Mouse (Mus musculus) heart, postnatal 0 days (tissue): ENCODE results near the gene Dnaaf1.

ENCODE experiments used
- CTCF ChIP-seq: IDR thresholded peaks from 2 replicates; pipeline ENCODE4 v1.5.1; 2016; ENCODE audit warnings: antibody characterized with exemption, control low read depth, low read depth
- EP300 ChIP-seq: IDR thresholded peaks from 2 replicates; pipeline ENCODE4 v1.6.1; 2016; ENCODE audit warnings: antibody characterized with exemption, low read depth

DNA sequence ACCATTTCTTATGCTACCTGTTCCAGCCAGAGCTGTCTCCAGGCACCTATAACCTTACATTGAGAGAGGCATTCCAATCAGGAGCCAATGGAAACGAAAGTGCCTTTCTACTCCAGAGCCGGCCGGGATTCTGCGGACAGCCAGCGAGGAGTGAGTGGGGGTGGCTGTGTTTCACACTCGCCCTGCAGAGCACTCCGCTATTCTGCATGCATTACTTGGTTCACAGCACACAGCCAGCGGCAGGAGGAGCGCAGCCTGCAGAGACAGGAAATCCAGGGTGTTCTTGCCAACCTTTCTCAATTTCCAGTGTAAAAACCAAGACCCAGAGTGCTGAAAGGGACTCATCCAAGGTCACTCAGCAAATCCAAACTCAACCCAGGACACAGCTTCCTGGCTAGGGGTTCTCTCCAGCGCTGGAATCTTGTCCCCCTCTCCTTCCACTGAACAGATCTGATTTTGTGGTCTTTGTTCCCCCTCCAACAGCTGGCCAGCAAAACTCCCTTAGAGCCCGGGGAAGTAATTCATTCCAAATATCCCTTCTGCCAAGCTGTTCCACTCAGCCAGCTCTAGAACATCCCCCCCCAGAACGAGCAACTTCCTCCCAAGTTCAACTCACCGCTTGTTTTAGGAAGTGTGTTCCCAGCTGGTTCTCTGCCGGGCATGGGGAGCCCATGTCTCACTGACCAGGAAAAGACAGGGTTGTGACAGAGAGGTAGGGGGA lies 59.7 kb downstream of the Dnaaf1 start:
- TF ChIP-seq CTCF: no peak
- no peak for TF ChIP-seq EP300
